Mouse (Mus musculus): Measurements from ENCODE around the gene Sept5.

GRCm38 (mm10) chr16:18628206-18628947, 1.4 kb downstream of the Sept5 start:
- no peak for TF ChIP-seq CTCF (conservative IDR thresholded peaks at IDR 0.05; ENCODE audit: insufficient read depth, insufficient read length, low read depth, low read length)
- TF ChIP-seq POLR2A (IDR thresholded peaks at IDR 0.05; ENCODE audit: low read depth, low read length), result no peak
